Mouse (Mus musculus): Measurements from ENCODE around the gene Myo6.

Myo6 gene

DNA sequence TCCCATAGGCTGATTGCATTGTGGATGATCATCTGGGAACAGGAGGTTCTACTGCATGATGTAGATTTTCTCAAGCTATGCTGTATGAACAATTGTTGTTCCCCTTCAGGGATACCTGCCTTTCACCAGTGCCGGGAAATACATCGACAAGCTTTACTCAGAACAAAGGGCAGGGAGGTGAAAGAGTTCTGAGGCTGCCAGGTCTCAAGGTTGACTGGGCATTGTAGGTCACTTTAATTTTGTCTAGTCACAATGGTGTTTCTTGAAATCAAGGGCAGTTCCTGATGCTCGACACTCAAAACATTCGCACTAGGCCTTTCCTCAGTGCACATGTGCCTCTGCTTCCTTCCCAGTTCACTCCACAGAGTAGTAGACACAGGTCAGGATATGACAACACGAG is 15.9 kb downstream of the Myo6 start:
- DNase-seq (ENCODE audit: extremely low spot score, low read depth, low spot score), result no peak

- no peak for DNase-seq (ENCODE audit: extremely low spot score, low read depth, low spot score)
Measured at GRCm38 (mm10) chr9:80181692-80182091, 16.9 kb downstream of the Myo6 start.

DNA sequence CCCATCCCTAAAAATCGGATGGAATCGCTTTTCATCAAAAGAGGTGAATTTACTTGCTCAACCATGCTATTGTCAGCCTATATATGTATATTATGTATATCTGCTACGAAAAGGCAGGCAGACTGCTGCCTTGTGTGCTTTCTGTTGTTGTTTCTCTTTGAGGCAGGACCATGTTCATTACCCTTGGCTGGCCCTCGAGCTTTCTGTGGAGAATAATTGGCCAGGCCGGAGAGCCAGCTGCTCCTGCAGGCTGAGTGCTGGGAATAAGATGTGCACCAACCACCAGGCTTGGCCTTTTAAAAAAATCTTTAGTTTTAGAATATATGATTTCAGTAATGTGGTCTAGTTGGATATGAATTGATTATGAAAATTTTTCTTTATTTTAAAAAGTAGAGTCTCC is 19.3 kb downstream of the Myo6 start:
- no peak for DNase-seq (ENCODE audit: extremely low spot score, low read depth, low spot score)

DNA sequence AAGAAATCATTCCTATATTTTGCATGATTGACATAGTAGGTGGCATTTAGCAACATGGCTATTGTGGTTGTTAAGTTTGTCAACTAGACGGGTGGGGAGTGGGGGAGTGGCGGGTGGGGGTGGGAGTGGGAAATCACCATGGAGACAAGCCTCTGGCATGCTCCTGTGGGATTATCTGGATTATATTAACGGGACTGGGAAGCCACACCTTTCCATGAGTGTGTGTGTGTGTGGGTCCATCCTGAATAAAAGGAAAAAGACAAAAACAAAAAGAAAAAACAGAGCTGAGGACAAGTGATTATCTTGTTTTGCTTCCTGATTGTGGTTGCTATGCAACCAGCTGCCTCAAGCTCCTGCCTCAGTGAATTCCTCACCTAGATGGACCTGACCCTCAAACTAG is 20.9 kb downstream of the Myo6 start:
- DNase-seq (ENCODE audit: extremely low spot score, low read depth, low spot score), result no peak

DNA sequence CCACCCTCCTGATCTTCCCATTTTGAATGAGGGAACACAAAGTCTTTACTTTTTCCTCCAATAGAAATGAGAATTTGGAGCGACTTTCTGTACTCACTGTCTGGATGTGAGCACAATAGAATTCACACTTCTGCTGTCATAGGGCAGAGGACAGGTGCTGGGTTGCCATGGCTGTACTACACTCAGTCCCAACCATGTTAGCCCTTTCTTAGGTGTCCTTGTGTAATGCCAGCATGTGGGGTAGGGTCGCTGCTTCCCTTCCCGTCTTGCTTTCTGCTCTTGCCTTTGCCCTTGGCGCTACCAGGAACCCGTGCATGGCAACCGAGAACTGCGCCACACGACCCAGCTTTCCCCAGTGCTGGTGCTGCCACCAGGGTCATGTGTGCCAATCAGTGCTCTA is 21.9 kb downstream of the Myo6 start:
- DNase-seq (ENCODE audit: extremely low spot score, low read depth, low spot score), result no peak

DNA sequence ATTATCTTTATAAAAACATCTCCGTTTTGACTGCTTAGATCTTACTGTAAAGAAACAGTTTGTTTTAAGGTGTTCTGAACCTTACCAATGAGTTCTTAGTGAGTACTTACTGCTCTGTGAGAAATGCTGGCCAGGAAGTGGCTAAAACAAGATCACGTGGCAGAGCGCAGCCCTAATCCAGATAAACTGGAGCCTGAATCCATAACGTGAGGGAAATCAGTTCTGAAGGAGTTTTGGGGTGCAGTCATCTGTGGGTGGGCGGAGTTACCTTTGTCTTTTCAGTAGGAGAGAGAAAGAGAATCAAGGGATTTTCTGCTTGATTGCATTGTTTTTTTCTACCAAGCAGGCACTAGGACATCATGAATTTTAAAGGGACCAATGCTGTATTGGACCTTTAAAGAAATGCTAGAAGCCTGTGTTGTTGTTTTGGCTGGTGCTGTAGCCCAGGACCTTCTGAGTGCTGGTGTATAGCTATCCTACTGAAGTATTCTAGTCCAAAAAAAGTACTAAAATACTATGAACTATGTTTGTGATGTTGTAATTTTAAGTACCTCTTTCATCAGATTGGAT is 23.6 kb downstream of the Myo6 start:
- DNase-seq (ENCODE audit: extremely low spot score, low read depth, low spot score), result no peak

DNA sequence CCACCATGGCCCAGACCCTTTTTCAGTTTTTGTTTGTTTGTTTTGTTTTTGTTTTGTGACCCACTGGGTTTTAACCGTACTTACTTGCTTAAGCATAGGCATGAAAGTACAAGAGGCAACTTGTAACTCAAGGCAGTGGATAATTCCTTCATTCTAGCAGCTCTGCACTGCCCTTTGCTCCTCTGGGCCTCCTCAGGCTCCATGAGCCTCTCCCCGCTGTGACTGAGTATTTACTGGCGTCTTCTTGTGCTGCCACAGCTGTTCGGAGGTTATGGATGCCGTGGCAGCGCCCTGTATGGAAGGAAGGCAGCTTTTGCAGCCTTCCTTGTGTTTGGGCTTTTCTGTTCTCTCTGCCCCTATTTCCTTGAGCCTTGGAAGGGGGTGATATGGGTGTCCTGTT is 26.4 kb downstream of the Myo6 start:
- no peak for DNase-seq (ENCODE audit: extremely low spot score, low read depth, low spot score)

GRCm38 (mm10) chr9:80192324-80192723 is 27.5 kb downstream of the Myo6 start:
- DNase-seq (ENCODE audit: extremely low spot score, low read depth, low spot score), result no peak

DNA sequence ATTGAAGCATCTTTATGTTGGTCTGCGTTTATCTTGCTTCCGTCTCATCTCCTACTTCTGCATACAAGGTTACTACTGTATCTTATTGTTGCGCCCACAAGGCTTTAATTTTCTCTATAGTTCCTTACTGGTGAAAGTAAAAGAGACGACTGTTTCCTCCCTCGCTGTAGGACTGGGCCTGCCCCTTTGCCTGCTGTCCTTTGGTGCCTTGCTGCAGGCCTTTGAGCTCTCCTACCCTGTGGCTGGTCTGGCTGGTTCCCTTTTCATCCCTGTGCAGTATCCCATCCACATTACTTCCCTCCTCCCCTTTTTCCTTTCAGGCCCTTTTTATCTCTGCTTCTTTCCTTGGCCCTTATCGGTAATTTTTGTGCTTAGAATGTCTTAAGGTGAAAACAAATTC is 29.6 kb downstream of the Myo6 start:
- DNase-seq (ENCODE audit: extremely low spot score, low read depth, low spot score), result no peak

GRCm38 (mm10) chr9:80196161-80196560 is 31.3 kb downstream of the Myo6 start:
- DNase-seq (ENCODE audit: extremely low spot score, low read depth, low spot score), result no peak

GRCm38 (mm10) chr9:80197233-80197632 is 32.4 kb downstream of the Myo6 start:
- no peak for DNase-seq (ENCODE audit: extremely low spot score, low read depth, low spot score)

- DNase-seq (ENCODE audit: extremely low spot score, low read depth, low spot score), result no peak
Measured at GRCm38 (mm10) chr9:80200855-80201254, 36.0 kb downstream of the Myo6 start.

DNA sequence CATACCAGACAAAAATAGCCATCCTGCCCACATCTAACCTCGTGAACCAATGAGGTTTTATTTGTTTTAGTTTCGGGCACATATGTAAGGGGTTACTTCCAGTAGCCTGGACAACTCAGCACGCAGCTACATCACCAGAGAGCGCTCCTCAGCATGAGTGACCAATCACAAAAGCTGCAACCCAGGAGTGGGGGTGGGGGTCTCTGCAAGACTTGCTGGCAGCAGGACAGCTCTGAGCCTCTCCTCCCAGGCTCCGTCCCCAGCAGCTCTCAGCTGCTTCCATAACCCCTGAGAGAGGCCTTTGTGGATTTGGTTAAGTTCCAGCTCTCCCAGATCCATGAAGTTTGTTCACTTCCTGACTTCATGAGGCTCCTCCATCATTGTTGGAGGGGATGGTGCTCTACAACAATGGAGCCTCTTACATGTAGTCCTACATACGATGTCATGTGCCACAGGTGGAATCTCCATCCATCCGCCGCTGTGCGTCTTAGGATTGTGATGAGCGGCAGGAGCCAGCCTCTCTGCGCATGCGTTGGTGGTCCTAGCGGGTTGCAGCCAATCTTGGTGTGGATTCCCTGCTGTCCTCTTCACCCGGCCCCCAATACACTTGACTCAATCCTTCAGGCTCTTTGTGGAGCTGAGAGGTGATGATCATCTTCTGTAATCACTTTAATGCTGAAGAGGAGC is 37.7 kb downstream of the Myo6 start:
- no peak for DNase-seq (ENCODE audit: extremely low spot score, low read depth, low spot score)

DNA sequence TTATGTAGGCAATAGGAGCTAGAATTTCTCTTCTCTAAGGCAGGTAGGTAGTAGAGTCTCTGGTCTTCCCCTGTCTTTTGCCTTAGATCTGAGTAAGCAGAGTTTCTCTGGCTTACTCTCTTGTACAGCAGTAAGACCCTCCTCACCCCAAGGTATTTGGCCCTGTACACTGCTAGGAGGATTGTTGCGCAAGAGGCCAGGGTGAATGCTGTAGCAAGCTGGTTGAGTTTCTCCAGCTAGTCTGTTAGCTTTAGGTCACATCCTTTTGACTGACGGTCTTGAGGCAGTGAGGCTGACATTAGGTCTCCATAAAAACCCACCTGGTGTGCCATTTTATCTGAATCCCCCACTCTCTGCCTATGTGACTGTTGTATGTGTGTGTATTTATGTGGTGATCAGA is 43.9 kb downstream of the Myo6 start:
- no peak for DNase-seq (ENCODE audit: extremely low spot score, low read depth, low spot score)

DNA sequence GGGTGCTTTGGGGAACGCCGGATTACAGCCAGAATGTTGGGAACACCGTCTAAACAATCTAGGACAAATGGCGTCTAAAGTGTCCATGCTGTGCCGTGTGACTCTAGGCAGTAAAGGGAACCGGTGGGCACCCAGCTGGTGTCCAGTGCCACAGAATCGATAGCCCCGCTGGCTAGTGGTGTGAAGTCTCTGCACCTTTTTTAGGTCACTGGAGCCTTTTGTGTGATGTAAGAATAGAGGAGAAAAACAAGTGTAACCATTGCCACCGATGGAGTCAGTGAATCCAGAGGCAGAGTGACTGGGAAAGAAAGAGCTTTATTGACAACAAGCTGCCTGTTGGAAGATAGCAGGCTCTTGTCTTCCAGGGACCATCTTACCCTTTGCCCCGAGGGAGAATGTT is 44.6 kb downstream of the Myo6 start:
- DNase-seq (ENCODE audit: extremely low spot score, low read depth, low spot score), result no peak

GRCm38 (mm10) chr9:80210096-80210495 is 45.3 kb downstream of the Myo6 start:
- no peak for DNase-seq (ENCODE audit: extremely low spot score, low read depth, low spot score)

- no peak for DNase-seq (ENCODE audit: extremely low spot score, low read depth, low spot score)
Measured at GRCm38 (mm10) chr9:80213428-80213827, 48.6 kb downstream of the Myo6 start.

DNA sequence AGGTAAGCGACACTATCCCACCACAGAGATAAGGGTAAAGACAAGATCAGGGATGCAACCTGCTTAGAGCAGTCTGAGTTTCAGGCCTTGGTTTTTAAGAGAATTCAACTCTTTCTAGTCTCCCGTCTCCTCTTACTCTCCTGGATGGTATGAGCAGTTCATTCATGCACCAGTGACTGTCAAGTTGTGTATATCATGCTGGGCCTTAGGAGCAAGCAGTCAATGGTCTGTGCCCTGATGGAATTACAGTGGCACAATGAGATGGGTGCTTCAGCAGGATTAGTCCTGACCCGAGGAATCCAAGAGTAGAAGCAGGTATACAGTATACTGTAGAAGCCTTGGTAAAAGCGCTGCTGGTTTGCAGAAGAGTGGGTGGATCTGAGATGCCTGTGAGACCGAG is 50.7 kb downstream of the Myo6 start:
- DNase-seq (ENCODE audit: extremely low spot score, low read depth, low spot score), result no peak

DNA sequence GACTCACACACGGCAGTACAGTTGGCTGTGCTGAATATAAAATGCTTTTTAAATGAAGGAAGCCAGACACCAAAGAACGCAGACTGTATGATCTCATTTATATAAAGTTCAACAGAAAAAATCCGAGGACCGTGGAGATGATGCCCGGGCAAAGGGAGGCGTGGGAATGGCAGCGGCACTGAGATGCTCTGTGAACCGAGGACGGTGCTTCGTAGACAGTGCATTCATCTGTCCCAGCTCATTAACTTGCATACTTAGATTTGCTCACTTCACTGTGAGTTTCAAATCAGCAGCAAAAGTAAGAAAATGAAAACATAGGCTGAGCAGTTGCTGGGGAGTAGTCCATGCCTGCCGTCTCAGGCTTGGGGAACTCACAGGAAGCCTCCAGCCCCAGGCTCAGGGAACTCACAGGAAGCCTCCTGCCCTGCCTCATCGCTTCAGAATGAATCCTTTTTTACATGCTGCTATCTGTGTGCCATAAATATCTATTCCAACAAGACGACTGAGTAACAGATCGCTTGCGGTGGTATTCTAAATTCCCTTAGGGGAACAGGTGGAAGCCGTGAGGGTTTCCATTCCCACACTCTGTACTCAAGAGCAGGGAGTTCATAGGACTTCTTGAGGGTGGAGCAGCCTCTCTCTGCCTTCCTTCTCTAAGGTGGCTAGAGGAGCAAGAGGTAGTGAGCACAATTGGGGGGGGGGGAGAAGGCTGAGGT is 52.1 kb downstream of the Myo6 start:
- no peak for DNase-seq (ENCODE audit: extremely low spot score, low read depth, low spot score)

GRCm38 (mm10) chr9:80218718-80219117 is 53.9 kb downstream of the Myo6 start:
- no peak for DNase-seq (ENCODE audit: extremely low spot score, low read depth, low spot score)

GRCm38 (mm10) chr9:80223989-80224635 is 59.3 kb downstream of the Myo6 start:
- no peak for DNase-seq (ENCODE audit: extremely low spot score, low read depth, low spot score)
